Mouse (Mus musculus): ENCODE measurements around the gene Ccdc153. TPM values are rescaled to one million over a fixed set of nuclear protein-coding genes. Genes with fewer than 3 reads are reported as not detected.

The Ccdc153 gene
- polyA plus RNA-seq, 1 experiment: not detected

DNA sequence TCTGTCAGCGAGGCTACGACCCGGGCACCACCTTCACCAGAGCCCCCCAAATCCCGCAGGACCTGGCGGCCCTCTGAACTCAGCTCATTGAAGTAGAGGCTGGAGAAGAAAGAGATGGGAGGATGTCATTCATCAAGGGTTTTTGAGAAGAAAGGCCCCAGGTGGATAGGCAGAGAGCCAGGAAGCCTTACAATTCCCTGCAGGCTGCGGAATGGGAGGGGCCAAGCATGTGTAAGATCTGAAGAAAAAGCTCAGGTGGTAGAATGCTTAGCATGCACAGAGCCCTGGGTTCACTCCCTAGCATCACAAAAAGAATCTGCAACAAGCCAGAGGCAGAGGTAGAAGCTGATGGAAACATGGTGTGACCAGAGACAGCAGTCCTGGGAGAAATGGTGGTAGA lies 13.0 kb downstream of the Ccdc153 start:
- H3K27ac ChIP-seq (ENCODE audit: insufficient read depth, low read depth, low read length): no peak overlapping the region
- no peak overlapping the region for H3K4me3 ChIP-seq (ENCODE audit: insufficient read depth, low read length)
- H3K4me1 ChIP-seq (ENCODE audit: control insufficient read depth, insufficient read depth, low read length): peaks cover 15% of the 10 kb centered on the region
- no peak for TF ChIP-seq POLR2A (IDR thresholded peaks at IDR 0.05; ENCODE audit: borderline replicate concordance, low read depth, low read length)
- no peak for TF ChIP-seq CTCF (IDR thresholded peaks at IDR 0.05; ENCODE audit: low read depth, low read length)

- H3K4me1 ChIP-seq (ENCODE audit: control insufficient read depth, insufficient read depth, low read length): peaks cover 24% of the 10 kb centered on the region
- TF ChIP-seq CTCF (IDR thresholded peaks at IDR 0.05; ENCODE audit: low read depth, low read length) (no peak), POLR2A (IDR thresholded peaks at IDR 0.05; ENCODE audit: borderline replicate concordance, low read depth, low read length) (no peak)
- no peak overlapping the region for H3K27ac ChIP-seq (ENCODE audit: insufficient read depth, low read depth, low read length)
- H3K4me3 ChIP-seq (ENCODE audit: insufficient read depth, low read length): no peak overlapping the region
These were observed 14.1 kb downstream of the Ccdc153 start for GRCm38 (mm10) chr9:44254508-44255135.

DNA sequence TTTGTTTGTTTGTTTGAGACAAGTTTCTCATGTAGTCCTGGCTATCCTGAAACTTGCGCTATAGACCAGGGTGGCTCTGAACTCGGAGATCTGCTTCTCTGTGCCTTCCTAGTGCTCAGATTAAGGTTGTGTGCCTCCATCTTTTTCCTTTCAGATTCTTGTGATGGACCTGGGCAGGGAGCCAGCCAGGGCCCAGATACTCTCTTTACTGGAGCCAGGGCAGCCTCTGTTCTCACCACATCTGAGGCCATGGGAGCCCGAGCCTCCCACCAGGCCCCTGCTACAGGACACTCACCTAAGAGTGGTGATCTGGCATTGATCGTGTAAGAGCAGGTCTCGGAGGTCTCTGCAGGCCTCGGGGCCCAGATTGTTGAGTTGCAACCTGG lies 14.7 kb downstream of the Ccdc153 start:
- Histone ChIP-seq H3K4me1 (ENCODE audit: control insufficient read depth, insufficient read depth, low read length) (peaks cover 24% of the 10 kb centered on the region), H3K4me3 (ENCODE audit: insufficient read depth, low read length) (no peak overlapping the region), H3K27ac (ENCODE audit: insufficient read depth, low read depth, low read length) (no peak overlapping the region)
- no peak for TF ChIP-seq POLR2A (IDR thresholded peaks at IDR 0.05; ENCODE audit: borderline replicate concordance, low read depth, low read length)
- no peak for TF ChIP-seq CTCF (IDR thresholded peaks at IDR 0.05; ENCODE audit: low read depth, low read length)

DNA sequence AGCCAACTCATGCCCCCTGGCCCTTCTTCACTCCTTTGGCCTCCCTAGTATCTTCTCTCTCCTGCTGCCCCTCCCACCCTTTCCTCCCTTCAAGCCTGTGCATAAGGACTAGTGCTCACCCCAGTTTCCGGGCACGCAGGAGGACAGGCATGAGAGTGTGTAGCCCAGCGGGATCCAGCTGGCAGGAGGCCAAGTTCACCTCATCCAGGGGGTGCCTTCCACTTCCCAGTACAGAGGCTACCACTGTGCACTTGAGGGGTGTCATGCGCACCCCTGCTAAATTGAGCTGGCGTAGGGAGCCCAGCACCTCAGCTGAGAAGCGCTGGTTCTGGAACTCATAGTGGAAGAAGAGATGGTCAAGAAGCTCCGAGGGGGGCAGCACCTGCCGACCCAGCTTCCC lies 15.7 kb downstream of the Ccdc153 start:
- H3K27ac ChIP-seq (ENCODE audit: insufficient read depth, low read depth, low read length): no peak overlapping the region
- H3K4me3 ChIP-seq (ENCODE audit: insufficient read depth, low read length): no peak overlapping the region
- peaks cover 24% of the 10 kb centered on the region for H3K4me1 ChIP-seq (ENCODE audit: control insufficient read depth, insufficient read depth, low read length)
- TF ChIP-seq POLR2A (IDR thresholded peaks at IDR 0.05; ENCODE audit: borderline replicate concordance, low read depth, low read length): no peak
- no peak for TF ChIP-seq CTCF (IDR thresholded peaks at IDR 0.05; ENCODE audit: low read depth, low read length)

DNA sequence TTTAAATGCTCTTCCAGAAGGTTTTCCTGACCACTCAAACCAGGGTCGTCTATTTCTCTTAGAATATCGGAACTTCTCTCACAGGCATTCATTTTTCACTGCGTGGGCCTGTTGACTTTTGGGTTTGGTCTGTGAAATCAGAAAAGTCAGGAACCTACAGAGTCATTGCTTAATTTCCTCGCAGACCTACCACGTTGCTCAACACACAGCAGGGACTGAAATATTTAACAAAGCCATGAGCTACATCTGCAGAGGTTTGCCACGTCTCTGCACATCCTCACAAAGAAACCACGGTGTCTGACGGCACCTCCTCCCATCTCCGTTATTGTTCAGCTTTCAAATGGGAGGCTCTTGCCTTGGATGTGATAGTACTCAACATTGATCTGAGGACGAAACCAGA lies 18.5 kb downstream of the Ccdc153 start:
- no peak overlapping the region for H3K4me3 ChIP-seq (ENCODE audit: insufficient read depth, low read length)
- TF ChIP-seq CTCF (IDR thresholded peaks at IDR 0.05; ENCODE audit: low read depth, low read length) (no peak), POLR2A (IDR thresholded peaks at IDR 0.05; ENCODE audit: borderline replicate concordance, low read depth, low read length) (no peak)
- no peak overlapping the region for H3K27ac ChIP-seq (ENCODE audit: insufficient read depth, low read depth, low read length)
- H3K4me1 ChIP-seq (ENCODE audit: control insufficient read depth, insufficient read depth, low read length): peaks cover 24% of the 10 kb centered on the region

DNA sequence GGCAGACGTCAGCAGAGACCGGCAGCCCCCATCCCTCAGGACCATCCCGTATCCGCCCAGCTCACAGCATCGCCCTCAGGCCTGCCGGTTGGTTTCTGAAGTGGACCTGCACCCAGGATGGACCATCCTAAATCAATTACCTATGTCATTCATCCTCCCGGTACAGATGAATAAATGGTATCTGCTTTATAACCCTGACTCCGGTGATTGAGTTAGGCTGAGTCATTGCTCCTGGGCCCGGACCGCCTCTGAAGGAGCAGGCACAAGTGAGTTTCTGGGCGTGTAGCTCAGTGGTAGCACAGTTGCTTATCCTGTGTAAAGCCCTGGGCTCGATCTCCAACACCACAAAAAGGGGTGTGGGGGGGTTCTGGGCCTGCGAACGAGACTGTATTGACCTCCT lies 20.9 kb downstream of the Ccdc153 start:
- peaks cover 21% of the 10 kb centered on the region for H3K4me1 ChIP-seq (ENCODE audit: control insufficient read depth, insufficient read depth, low read length)
- no peak overlapping the region for H3K4me3 ChIP-seq (ENCODE audit: insufficient read depth, low read length)
- TF ChIP-seq POLR2A (IDR thresholded peaks at IDR 0.05; ENCODE audit: borderline replicate concordance, low read depth, low read length) (no peak), CTCF (IDR thresholded peaks at IDR 0.05; ENCODE audit: low read depth, low read length) (no peak)

DNA sequence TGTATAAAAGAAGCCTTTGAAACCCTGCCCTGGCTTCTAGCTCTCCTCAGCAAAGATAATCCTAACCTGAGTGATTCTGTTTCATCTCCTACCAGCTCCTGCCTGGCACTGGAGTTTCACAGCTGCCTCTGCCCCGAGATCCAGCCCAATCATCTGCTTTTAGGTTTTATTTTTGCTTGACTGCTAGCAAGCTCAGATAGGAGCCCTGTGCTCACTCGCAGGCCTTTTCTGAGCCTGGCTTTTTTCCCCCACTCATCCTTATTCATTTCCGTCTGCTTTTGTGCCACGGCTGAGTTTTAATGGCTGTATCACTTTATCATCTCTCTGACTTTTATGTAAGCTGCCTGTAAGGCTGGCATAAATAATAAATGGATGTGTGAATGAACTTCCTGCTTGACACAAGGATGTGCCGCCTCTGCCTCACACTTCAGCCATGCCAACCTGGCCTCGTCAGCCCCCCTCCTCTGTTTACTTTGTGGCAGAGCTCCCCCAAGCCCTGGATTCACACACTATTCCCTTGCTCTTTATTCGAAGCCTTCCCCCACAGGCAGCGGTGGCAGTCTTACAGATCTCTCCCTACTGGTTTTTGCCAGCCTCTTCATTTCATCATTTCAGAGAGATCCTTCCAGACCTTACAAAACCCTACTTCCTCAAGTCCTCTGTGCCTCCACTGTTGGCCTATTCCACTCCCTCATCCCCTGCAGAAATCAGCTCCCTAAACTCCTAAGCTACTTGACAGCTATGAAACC lies 26.2 kb downstream of the Ccdc153 start:
- no peak overlapping the region for H3K27ac ChIP-seq (ENCODE audit: insufficient read depth, low read depth, low read length)
- TF ChIP-seq CTCF (IDR thresholded peaks at IDR 0.05; ENCODE audit: low read depth, low read length) (no peak), POLR2A (IDR thresholded peaks at IDR 0.05; ENCODE audit: borderline replicate concordance, low read depth, low read length) (no peak)

More for the DNA sequence above, 20.9 kb downstream of the Ccdc153 start:
- H3K27ac ChIP-seq (ENCODE audit: insufficient read depth, low read depth, low read length): no peak overlapping the region

GRCm38 (mm10) chr9:44267319-44268026 lies 27.0 kb downstream of the Ccdc153 start:
- Histone ChIP-seq H3K4me3 (ENCODE audit: insufficient read depth, low read length) (peak overlapping the region; percentile 54), H3K27ac (ENCODE audit: insufficient read depth, low read depth, low read length) (no peak overlapping the region), H3K4me1 (ENCODE audit: control insufficient read depth, insufficient read depth, low read length) (peaks cover 16% of the 10 kb centered on the region)
- TF ChIP-seq POLR2A (IDR thresholded peaks at IDR 0.05; ENCODE audit: borderline replicate concordance, low read depth, low read length) (no peak), CTCF (IDR thresholded peaks at IDR 0.05; ENCODE audit: low read depth, low read length) (no peak)

More for the DNA sequence above, 26.2 kb downstream of the Ccdc153 start:
- no peak overlapping the region for H3K4me3 ChIP-seq (ENCODE audit: insufficient read depth, low read length)
- H3K4me1 ChIP-seq (ENCODE audit: control insufficient read depth, insufficient read depth, low read length): peaks cover 16% of the 10 kb centered on the region

- Histone ChIP-seq H3K4me1 (ENCODE audit: control insufficient read depth, insufficient read depth, low read length) (peaks cover 16% of the 10 kb centered on the region), H3K27ac (ENCODE audit: insufficient read depth, low read depth, low read length) (no peak overlapping the region), H3K4me3 (ENCODE audit: insufficient read depth, low read length) (peak overlapping the region; percentile 54)
- TF ChIP-seq CTCF (IDR thresholded peaks at IDR 0.05; ENCODE audit: low read depth, low read length) (peak; percentile 15; the same call in 1 of the 2 replicates), POLR2A (IDR thresholded peaks at IDR 0.05; ENCODE audit: borderline replicate concordance, low read depth, low read length) (no peak)
These were observed 27.5 kb downstream of the Ccdc153 start for GRCm38 (mm10) chr9:44268027-44268360.

- Histone ChIP-seq H3K27ac (ENCODE audit: insufficient read depth, low read depth, low read length) (no peak within 1 kb of the TSS), H3K4me3 (ENCODE audit: insufficient read depth, low read length) (peak within 1 kb of the TSS; percentile 54), H3K4me1 (ENCODE audit: control insufficient read depth, insufficient read depth, low read length) (peaks cover 16% of the 10 kb centered on the region)
- no peak for TF ChIP-seq POLR2A (IDR thresholded peaks at IDR 0.05; ENCODE audit: borderline replicate concordance, low read depth, low read length)
- TF ChIP-seq CTCF (IDR thresholded peaks at IDR 0.05; ENCODE audit: low read depth, low read length): no peak
These were observed 28.0 kb downstream of the Ccdc153 start, which contains the start of gene Nlrx1 for GRCm38 (mm10) chr9:44268432-44268831. Nlrx1 (minus strand) TSS chr9:44268599.

Data from bone marrow macrophage, adult 2 months (primary cell).